Mouse (Mus musculus): ENCODE measurements around the gene Slc39a13.
A peak's percentile ranks its signal among the peaks of the same experiment; 100 is the strongest.
"Not testable (repeated sequence)": the region's sequence is repeated elsewhere in the genome, so short reads cannot be mapped to it uniquely, and the experiment has no call there.

Gene Slc39a13

DNA sequence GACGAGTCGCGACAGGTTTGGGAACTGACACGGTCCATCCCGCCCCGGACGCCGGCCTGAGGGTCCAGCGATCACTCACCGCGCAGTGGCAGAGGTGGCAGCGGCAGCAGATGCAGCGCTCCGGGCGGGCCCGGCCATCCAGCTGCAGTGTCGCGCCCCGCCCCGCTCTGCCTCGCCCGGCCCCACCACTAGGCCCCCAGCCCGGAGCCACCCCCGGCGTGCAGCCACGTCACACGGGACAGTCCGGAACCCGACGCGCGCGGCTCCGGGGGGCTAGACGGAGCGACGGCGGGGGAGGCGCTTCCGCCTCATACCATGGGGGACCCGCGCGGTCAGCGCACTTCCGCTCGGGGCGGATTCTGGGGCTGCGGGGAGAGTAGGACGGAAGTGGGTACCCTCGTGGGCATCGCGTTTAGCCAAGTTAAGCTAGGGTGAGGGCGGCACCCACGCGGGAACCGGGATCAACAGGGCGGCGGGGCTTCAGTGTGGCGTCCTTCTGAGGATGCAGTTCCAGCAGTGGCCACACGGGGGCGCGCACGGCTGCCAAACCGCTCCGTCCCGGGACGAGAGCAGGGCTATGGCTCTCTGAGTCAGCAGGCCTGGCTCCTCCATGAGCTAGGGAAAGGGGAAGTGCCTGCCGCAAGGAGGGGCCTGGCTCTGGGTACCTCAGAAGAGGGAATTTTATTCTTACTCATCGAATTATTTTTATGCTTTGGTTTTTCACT lies at the start of gene Slc39a13:
Gene Slc39a13, minus strand, starts transcription at position 342 of the 725 bp plus-strand sequence.
- DNase-seq (ENCODE audit: low spot score): peak; percentile 96

DNA sequence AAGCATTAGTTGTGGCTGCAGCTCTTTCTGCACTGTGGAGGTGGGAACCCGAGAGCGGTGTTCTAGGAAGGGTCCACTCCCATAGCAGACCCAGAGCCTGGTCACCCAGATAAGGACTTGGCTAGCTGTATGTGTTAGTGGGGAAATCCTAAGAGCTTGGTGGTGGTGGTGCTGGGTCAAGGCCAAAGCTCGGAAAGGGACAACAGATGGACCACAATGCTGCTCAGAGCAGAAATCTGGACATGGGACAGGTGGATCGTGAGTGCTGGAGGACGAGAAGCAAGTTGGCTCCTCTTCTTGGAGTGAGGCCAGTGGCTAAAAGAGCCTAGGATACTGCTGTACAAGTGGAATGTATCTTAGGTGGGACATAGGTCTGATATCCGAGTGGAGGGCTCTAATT lies 49.3 kb upstream of the Slc39a13 start:
- DNase-seq (ENCODE audit: low spot score): no peak

DNA sequence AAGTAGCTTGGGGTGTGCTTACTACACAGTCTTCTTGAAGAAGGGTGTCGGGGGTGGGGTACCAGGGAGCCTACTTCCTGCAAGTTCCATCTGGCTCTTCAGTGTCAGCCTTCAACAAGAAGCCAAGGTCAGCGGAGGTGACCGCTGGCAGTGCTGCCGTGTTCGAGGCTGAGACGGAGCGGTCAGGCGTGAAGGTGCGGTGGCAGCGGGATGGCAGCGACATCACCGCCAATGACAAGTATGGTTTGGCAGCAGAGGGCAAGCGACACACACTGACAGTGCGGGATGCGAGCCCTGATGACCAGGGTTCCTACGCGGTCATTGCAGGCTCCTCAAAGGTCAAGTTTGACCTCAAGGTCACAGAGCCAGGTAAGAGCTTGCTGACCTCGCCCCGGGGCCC lies 48.8 kb upstream of the Slc39a13 start:
- DNase-seq (ENCODE audit: low spot score): no peak

DNA sequence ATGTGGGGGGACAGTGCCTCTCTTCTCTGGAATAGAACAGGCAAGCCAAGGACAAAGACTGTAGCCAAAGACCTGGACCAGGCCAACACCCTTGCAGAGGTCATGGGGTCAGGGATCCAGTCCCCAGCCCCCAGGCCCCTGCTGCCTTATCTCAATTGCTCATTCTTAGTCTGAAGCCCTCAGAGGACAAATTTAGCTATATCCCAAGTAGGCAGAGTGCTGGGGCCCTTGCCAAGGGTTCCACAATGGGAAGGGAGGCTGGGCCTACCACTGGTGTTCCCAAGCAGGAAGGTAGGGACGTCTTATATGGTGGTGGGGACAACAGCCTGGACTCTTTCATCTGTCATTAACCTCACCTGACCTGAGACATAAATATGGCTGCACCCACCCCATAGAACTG lies 48.4 kb upstream of the Slc39a13 start:
- DNase-seq (ENCODE audit: low spot score): no peak

DNA sequence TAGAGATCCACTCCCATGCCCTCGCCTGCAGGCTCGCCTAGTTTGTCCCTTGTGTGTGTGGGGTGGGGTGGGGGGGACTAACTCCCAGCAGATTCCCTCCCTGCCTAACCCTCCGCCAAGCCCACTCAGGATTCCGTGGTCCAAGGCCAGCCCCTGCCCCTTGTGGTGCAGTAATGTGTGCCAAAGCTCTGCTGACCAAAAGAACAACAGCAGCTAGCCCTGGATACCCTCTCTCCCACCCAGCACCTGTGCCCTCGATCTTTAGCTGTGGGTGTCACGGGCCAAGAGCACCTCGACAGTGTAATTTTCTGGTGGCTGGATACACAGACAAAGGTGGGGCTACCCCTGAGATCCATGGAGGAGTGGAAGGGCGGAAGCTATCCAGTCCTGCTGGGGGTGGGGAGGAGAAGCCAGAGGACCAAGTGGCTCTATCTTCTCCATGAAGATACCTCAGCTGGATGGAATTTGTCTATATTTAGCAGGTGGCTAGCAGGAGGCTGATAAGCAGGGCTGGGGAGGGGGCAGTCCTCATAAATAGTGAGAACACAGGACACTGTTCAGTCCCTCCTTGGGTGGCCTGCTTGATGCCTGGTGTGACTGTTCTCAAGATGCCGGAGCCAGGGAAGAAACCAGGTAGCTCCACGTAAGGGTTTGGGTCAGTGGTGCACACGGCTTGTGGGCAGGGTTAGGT lies 47.5 kb upstream of the Slc39a13 start, which contains the start of gene Mybpc3:
Gene Mybpc3, plus strand, starts transcription at position 560 of the 691 bp plus-strand sequence.
- DNase-seq (ENCODE audit: low spot score): no peak

DNA sequence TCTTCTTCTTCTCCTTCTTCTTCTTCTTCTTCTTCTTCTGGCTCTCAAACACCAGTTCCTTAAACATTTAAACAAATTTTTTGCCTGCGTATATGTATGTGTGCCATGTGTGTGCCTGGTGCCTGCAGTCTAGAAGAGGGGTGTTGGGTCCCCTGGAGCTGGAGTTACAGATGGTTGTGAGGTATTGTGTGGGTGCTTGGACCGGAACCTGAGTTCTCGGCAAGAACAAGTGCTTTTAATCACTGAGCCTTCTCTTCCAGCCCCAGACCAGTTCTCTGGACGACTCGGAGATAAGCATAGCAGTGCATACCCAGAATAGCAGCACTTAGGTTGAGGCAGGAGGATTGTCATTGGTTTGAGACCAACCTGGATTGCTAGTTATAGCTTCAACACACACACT lies 46.6 kb upstream of the Slc39a13 start:
- DNase-seq (ENCODE audit: low spot score): no peak

DNA sequence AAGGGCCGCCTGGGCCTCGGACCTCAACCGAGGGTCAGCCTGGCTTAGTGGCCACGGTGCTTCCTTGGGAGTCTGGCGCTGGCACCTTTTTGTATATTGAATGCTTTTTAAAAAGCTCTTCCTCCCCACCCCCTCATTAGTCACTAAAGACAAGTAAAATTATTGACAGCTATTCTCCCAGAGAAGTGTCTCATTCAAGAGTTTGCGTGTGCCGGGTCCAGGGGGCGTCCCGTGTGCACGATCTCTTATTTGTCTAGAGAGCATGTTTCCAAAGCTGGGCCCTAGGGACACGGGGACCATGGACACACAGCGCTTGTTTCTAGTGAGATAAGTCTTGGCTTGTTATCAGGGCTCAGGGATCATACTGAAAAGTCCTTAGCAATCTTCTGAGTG lies 45.4 kb upstream of the Slc39a13 start:
- DNase-seq (ENCODE audit: low spot score): no peak

DNA sequence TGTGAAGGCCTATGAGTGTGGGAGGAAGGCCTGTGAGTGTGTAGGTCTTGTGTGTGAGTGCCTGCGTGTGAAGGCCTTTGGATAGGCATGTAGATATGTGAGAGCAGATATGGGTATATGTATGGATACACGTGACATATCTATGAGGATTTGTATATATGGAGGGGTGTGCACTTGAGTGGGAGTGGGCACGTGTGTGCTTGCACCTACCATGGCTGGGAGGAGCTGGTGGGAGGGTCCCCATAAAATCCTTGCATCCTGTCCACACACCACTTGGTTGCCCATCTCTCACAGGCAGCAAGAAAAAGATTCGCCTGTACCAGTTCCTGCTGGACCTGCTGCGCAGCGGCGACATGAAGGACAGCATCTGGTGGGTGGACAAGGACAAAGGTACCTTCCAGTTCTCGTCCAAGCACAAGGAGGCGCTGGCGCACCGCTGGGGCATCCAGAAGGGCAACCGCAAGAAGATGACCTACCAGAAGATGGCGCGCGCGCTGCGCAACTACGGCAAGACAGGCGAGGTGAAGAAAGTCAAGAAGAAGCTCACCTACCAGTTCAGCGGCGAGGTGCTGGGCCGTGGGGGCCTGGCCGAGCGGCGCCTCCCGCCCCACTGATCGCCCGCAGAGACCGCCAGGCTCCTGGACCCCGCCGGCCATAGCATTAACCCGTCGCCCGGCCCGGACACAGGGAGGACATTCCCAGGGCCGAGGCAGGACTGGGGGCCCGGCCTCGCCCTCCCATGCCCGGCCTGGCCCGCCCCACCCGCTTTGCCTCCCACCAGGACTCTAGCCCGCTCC lies 44.8 kb upstream of the Slc39a13 start:
- DNase-seq (ENCODE audit: low spot score): peak; percentile 98

DNA sequence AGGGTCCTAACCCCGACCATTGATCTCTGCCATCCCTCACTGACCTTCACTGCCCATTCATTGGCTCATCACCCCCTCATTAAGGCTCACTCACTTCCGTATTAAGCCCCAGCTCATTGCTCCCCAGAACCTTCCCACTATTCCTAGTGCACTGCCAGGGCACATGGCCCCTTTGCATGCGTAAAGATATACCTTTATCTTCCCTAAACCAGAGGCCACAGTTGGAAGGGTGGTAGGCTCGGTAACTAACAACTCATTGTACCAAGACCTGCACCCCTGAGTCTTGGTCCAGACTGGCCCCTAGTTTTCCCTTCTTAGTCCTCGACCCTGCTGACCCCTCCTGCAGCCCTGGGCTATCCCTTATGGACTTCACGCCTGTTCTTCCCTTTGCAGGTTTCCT lies 43.6 kb upstream of the Slc39a13 start:
- DNase-seq (ENCODE audit: low spot score): no peak

DNA sequence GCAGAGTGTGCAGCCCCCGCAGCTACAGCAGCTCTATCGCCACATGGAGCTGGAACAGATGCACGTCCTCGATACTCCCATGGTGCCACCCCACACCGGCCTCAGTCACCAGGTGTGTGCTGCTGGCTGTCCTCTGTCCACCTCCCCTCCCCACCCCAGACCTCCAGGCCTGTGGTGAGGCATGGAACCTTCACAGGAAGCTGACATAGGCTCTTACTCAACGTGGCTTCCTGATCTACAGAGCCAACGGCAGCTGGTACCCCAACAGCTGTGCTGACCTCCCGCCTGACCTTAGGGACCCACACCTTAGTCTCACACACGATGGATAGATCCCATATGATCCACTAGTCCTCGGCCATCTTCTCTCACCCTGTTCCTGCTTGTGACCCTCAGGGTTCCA lies 43.1 kb upstream of the Slc39a13 start:
- DNase-seq (ENCODE audit: low spot score): no peak

DNA sequence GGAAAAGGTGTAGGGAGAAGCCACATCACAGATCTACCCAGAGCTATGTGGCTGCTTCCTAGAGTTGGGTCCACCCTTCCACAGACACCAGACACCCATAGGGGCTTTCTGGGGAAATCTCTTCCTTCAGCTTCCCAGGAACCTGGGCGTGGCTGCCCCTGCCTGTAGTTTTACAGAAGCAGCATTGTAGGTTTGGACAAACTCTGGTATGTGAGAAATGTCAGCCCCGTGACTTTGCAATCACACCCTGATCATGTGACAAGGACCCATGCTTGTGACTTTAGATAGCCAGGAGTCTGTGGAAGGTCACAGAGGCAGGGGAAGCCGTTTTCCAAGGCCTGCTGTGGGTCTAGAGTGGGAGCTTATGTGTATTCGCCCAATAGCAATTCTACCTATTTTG lies 42.3 kb upstream of the Slc39a13 start:
- DNase-seq (ENCODE audit: low spot score): no peak

DNA sequence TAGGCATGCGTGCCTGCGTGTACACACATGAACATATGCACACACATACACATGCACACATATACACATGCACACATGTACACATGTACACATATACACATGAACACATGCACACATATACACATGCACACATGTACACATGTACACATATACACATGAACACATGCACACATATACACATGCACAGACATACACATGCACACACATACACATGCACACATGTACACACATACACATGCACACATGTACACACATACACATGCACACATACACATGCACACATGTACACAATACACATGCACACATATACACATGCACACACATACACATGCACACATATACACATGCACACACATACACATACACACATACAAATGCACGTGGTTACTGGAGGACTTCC lies 41.6 kb upstream of the Slc39a13 start:
- not testable (repeated sequence) for DNase-seq (ENCODE audit: low spot score)

DNA sequence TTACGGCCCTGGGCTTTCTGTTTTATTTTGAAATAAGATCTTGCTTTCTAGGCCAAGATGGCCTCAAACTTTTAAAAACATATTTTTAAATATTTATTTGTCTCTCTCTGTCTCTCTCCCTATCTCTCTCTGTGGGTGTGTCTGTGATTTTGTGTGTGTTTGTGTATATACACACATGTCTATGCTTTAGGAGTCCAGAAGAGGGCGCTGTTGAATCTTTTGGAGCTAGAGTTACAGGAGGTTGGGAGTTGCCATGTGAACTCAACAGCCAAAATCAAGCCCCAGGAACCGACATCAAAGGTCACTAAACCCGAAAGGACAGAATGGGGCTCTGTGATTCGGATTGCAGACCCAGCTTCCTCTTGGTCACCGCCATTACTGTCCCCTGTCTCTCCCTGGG lies 40.2 kb upstream of the Slc39a13 start:
- DNase-seq (ENCODE audit: low spot score): no peak

DNA sequence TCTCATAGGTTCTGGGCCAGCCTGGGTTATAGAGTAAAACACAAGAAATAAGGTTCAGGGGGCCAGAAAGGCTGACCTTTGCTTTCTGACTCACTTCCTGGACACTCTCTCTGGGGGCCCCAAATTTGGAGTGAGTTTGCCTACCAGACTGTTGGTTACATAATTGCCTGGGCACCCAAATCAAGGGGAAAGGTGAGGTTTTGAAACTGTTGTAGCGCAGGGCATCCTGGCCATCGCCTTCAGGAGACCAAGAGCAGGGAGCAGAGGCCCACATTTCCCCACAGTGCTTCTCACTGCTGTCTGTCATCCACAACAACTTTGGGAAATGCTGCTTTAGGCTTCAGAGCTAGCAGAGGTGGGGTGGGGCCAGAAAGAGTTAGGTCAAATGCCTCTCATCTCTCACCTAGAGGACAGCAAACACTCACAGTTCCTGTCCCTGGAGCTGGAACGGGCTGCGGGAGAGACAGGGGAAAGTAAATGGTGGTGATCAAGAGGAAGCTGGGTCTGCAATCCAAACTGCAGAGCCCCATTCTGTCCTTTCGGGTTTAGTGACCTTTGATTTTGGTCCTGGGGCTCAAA lies 39.7 kb upstream of the Slc39a13 start:
- DNase-seq (ENCODE audit: low spot score): no peak

DNA sequence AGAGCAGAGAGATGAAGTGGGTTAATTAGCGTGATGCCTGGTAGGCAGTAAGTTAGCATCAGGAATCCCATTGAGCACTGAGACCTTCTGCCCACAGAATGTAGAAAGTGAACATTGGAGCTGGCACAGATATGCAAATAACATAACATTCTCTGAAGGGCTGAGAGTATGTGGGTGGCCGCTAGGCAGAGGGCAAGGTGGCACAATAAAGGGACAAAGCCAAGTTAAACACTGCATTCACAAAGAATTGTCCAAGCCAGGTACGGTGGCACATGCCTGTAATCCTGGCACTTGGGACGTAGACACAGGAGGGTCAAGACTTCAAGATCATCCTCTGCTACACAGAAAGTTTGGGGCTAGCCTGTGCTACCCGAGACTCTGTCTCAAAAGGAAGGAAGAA lies 39.0 kb upstream of the Slc39a13 start:
- DNase-seq (ENCODE audit: low spot score): no peak

DNA sequence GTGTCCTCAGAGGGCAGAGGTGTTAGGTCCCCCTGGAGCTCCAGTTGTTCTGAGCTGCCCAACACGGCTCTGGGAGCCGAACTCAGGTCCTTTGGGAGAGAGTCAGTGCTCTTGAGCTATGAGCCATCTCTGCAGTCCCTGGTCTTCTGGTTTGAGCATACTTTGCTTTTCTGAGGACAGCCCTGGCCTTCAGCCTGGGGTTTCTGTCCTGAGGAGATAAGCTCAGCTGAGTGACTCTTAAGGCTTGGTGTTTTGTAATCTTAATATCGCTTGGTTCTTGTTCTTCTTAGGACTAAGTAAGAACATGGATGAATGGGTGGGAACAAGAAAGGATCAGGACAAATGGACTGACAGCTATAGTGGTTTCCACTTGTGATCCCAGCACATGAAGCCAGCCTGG lies 37.9 kb upstream of the Slc39a13 start:
- DNase-seq (ENCODE audit: low spot score): no peak

DNA sequence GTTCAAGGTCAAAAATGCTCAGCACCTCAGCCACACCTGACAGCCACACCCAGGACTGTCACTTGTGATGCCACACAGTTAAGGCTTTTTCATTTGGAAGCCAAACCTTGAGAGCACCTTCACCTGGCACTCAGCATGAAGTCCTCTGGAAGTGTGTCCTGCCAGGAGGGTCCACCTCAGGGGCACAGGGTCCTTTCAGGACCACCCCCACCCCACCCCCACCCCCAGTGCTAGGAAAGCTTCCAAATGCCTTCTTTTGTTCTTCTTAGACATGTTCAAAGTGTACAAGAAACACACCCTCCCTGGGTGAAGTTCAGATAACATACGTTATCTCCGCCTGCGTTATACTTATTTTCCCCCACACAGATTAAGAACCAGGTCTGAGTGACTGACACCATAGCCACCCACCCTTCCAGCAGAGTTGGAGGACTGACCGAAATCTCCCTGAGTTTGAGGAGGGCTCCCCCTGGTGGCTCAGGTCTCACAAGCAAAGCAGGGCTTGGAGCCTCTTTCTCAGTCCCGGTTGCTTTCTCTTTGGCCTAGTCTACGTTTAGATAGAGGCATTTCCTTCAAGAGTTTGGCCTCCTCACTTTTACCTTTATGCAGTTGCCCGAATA lies 31.0 kb upstream of the Slc39a13 start:
- DNase-seq (ENCODE audit: low spot score): peak; percentile 93

DNA sequence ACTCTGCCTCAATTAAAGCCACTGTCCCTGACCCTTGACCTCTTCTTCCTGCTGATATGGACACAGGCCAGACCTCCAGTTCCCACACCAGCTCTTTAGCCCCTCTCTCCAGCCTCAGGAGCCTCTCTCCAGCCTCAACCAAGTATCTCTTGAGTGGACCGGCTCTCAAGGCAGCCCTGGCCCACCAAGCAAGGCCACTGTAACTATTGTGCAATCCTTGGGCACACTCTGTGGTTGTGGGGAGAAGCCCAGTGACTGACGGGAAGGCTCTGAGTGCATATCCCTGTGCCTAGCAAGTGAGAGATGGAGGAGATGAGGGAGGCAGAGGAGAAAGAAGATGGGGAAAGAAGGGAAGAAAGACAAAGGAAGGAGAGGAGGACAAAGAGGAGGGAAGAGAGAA lies 27.9 kb upstream of the Slc39a13 start:
- DNase-seq (ENCODE audit: low spot score): no peak

DNA sequence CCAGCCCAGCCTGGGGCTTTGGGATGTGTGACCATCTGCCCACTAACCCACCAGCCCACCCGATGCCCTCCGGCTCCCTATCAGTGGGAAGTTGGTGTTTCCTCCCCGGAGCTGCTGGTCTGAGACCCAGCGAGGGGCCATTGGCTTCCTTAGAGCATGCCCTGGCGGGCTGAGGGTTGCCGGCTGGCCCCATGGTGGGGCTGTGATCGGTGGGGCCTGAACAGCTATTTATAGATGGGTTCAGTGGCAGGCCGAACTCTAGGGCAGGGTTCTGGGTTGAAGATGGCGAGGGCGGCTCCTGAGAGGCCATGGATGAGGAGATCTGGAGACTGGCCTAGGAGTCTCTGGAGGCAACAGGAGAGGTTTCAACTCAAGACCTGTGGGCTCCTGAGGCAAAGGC lies 26.8 kb upstream of the Slc39a13 start:
- DNase-seq (ENCODE audit: low spot score): no peak

DNA sequence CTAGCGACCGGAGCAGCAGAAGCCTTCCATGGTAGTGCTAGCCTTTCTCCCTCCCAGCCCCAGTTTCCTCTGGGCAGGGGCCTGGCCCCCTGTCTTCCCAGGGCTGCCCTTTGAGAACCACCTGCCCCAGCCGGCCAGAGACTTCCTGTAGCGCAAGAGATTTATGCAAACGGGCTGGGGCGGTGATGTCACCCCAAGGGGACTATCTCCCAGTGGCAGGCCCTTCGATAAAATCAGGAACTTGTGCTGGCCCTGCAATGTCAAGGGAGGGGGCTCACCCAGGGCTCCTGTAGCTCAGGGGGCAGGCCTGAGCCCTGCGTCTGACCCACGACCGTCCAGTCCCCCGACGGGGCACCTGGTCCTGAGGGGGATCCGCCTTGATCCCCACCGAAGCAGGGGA lies 26.3 kb upstream of the Slc39a13 start:
- DNase-seq (ENCODE audit: low spot score): no peak

DNA sequence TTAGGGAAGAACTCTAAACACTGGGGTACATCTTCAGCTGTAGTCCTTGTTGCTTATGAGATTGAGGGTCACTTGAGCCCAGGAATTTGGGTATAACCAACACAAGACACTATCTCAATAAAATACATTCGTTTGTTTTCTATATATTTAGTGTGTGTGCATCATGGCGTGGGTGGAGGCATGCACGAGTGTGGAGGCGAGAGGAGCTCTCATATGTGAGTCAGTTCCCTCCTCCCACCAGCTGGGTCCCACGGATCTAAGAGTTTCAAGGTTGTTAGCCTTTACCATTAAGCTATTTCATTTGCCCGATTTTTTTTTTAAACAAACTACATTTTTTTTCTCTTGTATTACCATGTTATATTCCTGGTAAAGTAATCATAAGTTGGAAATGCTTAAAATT lies 20.6 kb upstream of the Slc39a13 start:
- DNase-seq (ENCODE audit: low spot score): no peak

DNA sequence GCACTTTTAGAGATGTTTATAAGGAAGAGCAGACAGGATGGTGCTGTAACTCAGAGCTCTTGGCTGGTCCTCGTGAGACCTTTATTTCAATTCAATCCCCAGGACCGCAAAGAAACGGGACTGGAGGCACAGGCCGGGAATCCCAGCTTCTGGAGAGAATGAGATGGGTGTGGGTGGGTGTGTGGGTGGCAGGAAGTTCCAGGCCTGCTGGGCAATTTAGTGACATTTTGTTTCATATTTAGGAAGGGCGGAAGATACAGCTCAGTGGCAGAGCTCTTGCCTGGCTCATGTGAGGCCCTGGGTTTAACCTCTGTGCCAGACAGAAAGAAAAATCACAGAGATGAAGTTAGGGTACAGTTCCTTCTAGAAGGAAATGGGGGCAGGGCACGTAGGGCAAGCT lies 20.0 kb upstream of the Slc39a13 start:
- DNase-seq (ENCODE audit: low spot score): no peak
